Mouse (Mus musculus) urinary bladder, postnatal 10 days (tissue): ENCODE results near the gene Ptpdc1.
A peak's percentile ranks its signal among the peaks of the same experiment; 100 is the strongest.

Source experiments
- DNase-seq: peaks from one replicate; pipeline ENCODE4 v3.0.0; 2022; ENCODE audit warnings: low spot score

The Ptpdc1 gene

DNA sequence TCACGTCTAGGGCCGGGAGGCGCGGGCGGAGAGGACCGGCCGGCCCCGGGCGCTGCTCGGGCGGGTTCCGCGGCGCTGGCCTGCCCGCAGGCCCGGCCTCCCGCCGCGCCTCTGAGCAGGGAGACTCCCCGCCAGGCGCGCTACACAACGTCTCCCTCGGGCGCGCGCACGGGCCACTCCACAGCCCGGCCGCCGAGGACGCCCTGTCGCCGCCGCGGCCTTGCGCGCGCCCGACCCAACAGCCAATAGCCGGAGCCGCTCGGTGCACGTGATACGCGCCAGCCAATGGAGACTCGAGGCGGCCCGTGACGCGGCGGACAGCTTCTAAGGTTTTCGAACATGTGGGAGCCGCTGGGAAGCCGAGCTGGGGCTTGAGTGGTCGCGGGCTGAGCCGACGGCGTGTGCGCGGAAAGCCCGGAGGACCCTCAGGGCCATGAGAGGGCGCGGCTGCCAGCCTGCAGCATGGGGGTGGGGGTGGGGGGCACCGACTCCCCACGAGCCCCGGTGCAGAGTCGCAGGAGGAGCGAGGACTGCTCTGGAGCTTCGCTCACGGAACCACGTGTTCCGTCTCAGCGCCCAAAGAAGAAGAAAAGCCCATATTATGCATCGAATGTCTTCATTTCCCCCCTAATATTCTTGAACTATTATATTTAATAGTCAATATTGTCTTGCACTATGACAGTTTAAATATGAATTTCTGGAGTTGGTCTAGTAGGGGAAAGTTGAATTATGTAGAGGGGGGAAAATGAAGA lies at the start of gene Ptpdc1:
Gene Ptpdc1, minus strand, starts transcription at position 232 of the 752 bp plus-strand sequence.
- peak; percentile 90 for DNase-seq

DNA sequence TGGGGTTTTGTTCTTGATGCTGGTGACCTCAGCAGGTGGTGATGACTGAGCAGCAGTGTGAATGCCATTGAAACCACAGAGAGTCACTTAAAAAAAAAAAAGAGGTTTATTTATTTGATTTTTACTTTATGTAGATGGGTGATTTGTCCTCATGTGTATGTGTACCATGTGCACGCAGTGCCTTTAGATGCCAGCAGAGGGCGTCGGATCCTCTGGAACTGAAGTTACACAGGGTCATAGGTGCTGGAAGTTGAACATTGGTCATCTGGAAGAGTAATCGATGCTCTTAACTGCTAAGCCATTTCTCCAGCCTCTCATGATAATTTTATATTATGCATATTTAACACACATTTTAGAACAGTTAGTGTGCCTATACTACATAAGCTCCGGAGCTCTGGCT lies 49.1 kb upstream of the Ptpdc1 start:
- no peak for DNase-seq

DNA sequence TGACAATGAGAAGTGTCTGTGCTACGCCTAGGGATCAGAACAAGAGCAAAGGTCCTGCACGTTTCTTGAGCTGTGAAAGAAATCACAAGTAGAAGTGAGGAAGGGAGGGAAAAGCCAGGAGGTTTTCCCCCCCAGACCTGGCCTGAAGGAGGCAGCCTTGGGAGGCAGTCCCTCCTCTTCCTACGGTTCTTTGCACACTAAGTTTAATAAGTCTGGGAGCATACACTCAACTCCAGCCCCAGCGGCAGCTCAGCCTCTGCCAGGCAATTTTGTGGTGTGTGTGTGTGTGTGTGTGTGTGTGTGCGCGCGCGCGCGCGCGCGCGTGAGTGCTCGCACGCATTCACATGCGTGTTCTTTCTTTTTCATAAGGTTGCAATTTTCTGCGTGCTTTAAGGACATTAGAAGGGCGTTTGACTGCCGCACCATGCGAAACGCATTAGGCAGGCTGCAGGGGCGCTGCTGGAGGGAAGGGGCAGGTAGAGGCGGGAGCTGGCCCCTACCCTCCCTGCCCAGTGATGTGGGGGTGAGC lies 46.9 kb upstream of the Ptpdc1 start:
- no peak for DNase-seq

DNA sequence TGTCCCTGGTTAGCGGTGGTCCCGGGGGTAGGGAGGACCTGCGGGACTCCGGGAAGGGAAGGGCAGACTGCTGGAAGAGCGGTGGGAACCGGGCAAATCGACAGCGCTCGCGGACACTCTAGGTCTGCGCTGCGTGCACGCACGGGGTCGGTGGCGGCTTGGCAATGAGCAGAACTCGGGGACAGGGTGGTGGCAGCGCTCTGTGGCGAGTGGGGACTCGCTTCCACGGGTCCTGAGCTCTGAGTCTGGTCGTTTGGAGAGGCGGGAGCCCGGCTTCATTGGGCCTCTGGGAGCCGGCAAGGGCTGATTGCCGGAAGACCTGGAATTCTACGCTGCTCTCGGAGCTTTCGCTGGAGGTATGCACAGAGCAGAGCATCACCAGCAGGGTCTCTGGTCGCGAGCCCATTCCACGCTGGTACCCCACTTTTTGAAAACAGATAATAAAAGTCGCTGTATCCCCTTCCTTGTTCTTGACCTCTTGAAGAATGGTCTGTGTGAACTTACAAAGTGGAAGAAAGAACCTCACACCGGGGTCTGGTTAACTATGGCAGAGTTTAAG lies 43.6 kb upstream of the Ptpdc1 start:
- DNase-seq, result no peak

DNA sequence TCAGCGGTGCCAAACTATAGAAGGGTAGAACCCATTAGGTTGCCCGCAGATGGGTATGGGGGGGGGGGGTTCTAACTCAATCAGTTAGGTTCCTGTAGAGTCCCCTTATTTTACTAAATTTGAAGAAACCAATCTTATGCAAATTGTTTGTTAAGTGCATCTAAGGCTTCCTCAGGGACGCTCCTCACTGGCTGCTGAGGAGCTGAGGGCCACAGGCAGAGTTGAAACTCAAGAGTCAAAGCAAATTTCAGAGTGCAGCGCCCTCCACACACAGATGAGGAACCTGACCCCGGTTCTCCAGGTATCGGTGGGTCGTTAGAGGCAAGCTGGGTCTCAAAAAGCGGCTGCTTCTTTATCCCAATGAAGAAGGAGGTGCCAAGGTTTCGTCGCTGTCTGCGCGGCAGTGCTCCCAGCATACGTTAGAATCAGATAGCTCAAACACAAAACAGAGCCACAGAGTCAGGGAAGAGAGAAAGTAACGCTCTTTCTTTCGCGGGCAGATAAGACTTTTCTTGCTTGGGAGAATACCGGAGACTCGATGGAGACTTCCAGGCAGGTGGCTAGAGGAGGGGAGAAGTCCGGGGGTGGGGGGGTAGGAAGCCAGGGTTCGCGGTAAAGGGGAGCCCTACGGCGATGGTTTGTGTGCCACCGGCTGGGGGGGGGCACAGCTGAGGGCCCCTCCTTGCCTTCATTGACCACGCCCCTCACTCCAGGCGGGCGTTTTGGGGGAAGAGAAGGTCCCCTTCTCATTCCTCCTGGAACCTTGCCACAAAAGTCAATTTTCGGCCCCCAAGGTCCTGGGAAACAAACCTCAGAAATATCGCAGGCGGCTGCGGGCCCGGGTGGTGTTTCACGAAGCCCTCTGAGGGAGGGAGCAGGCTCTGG lies 42.9 kb upstream of the Ptpdc1 start:
- no peak for DNase-seq

DNA sequence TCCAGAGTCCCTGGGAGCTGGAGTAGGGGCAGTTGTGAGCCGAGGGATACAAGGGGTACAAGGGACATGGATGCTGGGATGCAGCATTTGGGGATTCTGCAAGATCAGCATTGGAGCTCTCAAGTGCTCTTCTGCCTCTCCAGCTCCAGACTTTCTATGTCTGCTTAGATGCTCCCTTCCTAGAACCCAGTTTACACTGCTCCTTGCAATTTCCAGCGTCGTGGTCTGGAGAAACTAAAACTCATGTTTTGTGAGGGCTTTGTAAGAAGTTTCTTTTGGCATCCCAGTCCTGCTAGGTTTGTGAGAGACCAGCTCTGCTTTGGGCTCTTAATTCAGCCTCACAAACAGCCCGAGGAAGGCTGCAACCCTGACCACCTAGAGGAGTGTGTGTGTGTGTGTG lies 42.0 kb upstream of the Ptpdc1 start:
- no peak for DNase-seq

DNA sequence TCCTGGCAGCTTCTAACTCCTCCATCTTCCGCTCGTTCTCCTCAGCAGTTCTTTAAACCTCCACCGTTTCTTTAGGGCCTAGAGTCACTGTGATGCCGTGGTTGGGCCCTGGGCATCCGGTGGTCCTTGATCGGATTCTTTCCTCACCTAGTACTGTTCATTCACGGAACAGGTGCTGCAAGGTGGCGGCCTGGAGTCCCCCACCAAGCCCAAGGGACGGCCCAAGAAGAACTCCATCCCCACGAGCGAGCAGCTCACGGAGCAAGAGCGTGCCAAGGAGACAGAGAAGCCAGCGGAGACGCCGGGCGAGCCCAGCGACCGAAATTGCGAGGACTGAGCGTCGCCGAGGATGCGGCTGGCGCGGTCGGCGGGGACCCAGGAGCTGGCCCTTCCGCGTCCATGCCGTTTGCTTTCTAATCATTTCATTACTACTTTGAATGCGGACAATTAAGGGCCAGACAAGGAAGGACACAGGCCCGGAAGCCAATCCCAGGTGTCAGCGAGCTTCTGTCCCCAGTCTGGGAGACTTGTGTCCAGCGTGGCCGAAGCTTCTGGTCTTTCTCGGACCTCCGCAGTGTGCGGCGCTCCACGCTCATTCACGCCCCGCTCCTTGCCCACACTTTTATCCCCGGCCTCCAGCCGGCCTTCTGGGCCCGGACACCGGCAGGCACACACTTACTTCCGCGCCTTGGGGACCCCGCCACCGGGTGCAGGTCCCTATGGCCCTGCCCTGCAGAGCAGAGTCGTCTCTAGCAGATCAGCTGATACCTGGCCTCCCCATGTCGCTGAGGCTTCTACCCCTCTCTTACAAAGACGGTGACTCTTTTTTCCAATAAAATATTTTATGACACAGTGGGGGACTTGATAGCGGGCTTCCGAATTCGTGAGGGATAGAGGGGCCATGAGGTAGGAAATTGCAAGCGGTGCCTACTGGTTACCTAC lies 40.5 kb upstream of the Ptpdc1 start:
- DNase-seq, result no peak

DNA sequence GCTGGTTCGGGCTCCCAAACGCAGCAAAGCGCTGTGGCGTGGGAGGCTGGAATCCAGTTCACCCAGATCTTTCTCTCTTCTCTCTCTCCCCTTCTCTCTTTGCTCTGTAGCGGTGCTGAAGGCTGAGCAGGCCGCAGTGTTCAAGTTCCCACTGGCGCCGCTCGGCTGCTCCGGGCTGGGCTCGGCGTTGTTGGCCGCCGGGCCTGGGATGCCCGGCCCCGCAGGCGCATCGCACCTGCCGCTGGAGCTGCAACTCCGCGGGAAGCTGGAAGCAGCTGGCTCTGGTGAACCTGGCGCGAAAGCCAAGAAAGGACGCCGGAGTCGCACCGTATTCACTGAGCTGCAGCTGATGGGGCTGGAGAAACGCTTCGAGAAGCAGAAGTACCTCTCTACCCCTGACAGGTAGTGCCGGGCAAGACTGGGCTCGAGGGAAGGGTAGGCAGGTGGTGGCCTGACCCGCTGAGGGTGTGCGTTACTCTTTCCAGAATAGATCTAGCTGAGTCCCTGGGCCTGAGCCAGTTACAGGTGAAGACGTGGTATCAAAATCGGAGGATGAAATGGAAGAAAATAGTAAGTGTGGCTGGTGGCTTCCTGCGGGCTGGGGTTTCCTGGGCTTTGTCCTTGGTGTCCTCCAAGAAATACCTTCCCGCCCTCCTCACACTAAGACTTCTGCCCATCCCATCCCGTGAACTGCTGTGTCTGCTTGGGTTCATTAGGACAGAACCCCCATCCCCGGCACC lies 39.6 kb upstream of the Ptpdc1 start:
- DNase-seq, result no peak

DNA sequence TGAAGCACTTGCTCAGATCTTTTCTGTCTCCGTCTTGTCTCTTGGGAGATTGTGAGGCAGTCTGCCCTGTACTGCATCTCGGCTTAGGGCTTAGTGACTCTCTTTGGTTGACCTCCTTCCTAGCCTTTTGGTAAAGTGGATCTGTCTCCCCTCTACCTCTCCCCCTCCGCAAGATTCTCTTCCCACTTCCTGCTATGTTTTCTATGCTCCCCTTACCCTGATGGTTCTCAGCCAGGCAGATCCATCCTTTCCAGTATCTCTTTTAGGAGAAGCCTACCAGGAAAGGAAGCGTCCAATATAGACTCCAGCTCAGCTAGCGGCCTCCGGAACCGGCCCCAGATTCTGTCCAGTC lies 38.5 kb upstream of the Ptpdc1 start:
- no peak for DNase-seq

DNA sequence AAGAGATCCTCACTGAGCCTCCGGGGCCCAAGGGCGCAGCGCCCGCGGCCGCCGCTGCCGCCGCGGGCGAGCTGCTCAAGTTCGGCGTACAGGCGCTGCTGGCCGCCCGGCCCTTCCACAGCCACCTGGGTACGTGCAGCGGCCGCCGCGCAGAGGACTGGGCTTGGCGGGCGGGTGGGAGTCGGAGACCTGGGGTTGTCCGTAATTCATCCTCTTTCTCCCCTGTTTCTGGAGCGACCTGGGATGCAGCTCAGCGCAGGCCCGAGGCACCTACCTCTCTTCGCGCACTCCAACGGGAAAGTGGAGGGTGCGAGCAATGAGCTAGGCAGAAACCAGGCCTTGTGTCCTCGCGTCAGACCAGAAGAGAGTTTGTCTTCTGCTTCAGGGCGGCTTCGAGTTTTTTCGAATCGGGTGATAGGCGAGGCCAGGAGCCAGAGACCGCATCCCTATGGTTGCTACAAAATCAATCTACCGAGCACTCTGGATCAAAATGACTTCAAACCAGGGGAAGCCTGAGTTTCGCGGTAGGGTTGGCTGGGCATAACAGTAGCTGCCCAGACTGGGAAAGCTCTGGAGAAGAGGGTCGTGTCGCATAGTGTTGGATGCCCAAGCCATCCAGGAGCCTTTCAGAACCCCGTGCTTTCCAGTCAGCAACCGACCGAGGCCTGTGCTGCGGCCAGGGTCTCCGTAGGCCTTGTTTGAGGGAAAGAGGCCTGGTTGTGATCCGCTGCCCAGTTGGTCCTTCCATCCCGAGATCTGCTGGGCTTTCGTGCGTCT lies 37.9 kb upstream of the Ptpdc1 start:
- DNase-seq, result no peak

DNA sequence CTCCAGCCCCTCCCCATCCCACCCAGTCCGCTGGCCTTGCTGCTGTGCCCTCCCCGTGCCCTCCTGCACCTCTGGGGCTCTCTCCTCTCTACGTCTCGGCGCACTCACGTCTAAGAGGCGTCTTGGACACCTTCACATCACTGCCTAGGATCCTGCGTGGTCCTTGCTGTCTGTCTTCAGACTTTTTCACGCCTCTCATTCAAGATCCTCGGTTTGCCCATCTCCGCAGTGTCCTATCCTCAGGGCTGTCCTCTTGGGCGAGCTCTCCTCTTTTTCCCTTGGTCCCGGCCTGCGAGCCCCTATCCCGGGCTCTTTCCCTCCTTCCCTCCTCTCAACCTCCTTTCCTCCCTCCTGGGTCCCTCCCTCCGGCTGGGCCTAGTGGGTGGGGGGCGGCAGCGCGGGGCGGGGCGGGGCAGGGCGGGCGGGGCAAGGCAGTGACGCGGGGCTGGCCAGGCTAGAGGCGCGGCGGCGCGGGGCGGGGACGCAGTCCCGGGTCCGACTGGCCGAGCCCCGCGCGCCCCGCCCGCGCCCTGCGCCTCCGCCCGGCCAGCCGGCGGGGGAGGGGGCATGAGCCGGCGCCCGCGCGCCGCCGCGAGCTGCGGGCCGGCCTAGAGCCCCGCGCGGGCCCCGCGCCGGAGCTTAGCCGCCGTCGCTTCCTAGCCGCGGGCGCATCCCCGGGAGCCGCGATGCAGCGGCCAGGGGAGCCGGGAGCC lies 37.1 kb upstream of the Ptpdc1 start, which contains the start of gene Barx1:
Gene Barx1, plus strand, starts transcription at position 568 of the 713 bp plus-strand sequence.
- DNase-seq, result no peak

DNA sequence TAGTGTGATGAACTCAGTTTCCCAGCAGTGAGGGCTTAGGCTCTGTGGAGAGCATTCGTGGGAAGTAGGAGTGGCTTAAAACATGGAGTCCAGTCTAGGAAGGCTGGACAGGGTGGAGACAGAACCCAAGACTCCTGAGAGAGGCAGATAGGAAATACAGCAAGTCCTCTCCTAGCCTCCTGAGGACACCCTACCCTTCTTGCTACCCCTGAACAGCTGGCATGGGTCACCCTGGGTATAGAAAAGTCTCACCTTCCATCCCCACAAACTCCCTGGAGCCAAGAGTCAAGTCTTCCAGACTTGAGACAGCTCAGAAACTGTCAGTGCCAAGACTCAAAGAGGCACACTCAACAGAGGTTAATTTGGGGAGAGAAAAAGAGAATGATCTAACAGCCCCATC lies 36.1 kb upstream of the Ptpdc1 start:
- no peak for DNase-seq

DNA sequence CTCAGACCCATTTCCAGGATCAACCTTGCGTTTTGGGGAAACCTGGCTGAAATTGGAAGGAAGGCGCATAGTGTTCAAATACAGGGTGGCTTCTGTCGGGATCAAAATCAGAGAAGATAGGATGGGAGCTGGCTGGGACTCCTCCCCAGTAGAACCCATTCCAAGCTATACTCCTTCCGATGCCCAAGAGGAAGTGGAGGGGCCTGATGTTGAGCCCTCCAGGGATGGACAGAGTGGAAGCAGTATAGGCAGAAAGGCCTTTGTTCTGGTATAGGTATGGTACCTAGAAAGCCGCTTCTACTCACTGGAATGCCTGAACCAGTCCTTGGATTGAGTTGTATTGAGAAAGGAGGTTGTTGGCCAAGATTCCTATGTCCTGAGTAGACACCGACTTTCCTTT lies 35.3 kb upstream of the Ptpdc1 start:
- no peak for DNase-seq

DNA sequence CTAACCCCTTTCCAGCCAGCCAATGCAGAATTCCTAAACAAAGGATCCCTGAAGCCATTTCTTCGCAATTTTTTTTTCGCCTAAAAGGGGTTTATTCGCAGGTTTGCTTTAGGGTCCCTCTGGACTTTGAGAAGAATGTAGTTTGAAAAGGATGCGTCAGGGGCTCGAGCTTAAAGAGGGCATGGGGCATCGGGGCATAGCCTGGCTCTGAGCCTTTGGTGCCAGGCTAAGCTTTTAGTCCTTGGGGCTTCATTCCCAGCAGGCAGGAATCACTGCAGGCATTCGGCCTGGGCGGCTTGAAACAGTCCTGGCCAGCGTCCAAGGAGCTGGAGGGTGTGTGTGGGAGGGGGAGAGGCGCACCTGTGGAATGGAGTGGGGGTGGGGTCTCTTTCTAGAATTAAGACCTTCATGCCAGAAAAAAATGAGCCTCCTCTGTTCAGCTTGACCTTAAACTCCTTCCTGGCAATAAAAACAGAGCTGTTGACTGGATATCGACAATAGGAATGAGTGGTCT lies 34.8 kb upstream of the Ptpdc1 start:
- DNase-seq, result no peak

DNA sequence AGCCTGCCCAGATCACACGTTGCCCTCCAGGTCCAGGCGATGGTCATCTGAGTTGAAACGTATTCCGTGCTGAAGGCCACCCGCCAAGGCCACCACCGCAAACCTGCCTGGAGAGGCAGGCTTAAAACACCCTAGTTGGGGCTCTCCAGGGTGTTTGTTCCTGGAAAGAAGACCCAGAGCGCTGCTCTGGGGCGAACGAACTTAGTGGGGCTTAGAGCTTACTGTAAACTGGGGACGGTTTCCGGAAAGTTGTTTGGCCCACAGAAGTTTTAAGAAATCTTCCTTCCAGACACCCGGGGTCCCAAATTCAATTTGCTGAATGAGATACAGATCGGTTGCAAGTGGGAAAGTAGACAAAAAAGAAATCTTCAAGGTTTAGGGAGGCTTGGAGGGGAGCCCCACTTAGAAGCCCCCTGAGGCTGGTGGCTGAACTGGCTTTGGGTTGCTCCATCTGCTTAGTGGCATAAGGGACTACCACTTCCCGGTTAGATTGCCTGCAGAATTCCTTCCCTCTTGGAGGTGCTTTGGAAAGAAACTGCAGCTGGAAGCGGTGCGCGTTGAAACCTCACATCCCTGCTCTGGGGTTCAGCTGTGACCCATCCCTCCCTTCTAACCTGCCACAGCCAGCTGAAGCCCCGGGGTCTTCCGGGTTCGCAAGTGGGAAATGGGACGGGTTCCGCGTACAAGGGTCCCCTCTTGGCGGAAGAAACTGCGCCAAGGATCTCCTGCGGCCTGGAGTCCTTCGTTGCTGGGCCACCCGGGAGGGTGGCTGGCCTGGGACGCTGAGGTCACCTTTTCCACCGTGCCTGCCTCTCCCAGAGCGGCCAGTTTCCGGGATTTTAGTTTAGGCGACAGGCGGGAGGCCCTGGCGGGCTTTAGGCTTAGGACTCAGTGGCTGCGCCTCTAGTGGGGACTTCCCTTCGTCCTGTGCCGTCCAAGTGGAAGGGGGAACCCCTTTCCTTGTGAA lies 34.1 kb upstream of the Ptpdc1 start:
- DNase-seq, result no peak

DNA sequence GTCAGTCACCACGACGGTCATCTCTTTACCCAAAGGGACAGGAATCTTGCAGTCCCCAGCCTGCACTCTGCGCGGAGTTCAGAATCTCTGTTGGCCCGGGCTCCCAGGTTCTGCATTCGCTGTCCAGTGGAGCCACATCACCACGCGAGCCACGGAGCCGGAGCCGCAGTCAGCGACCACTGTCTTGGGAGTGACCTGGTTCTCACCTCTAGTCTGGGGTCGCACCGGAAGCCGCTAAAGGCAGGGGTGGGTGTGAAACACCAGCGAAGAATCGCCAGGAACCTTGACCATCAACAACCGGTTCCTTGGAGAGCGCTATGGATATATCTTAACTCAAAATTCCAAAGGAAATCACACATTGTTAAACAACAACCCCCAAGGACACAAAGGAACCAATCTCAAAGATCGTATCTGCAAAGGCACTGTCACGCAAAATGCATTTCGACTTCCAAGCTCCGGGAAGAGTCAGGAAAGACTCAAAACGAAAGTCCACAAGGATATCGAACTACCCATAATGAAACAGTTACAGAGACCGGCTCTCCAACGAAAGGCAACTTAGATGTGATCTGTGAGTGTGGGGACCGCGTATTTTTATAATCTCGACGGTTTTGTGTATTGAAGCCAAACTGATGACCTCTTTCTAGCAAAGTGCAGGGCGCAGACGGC lies 33.3 kb upstream of the Ptpdc1 start:
- no peak for DNase-seq

DNA sequence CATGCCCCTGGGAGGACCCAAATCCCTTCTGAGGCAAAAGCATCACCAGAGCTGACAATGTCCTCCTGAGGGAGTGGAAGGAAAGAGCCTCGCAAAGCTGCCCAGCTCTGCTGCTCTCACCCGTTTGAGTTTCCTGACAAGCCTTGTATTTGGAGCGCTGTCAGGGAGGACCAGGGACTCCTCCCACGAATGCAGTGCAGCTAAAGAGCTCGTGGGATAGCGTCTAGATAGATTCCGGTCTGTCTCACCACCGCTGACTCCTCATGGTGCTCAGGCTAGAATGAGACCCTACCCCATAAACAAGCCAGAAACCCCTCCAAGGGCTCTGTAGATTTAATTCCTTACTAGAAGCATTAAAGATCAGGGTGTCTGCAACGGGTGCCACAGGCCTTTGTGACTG lies 32.3 kb upstream of the Ptpdc1 start:
- DNase-seq, result no peak

DNA sequence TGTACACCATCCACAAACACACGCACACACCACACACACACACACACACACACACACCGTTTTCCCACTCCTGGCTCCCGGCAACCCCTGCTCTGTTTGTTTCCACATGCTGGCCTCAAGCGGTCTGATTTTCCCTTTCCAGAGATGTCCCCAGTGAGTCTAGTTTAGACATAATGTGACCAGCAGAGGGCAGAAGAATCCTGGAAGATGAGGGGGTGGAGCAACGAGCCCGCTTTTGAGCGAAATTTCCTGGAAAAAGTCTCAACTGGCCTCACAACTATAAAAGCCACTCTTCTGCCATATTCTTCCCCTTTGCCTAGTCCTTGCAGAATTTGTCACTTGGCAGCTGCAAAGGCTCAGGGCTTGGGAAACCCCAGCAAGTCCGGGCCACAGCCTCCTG lies 30.2 kb upstream of the Ptpdc1 start:
- no peak for DNase-seq
